Mouse (Mus musculus) large intestine, adult 2 months (tissue): ENCODE measurements around the gene Jakmip3. TPM values are rescaled to one million over a fixed set of nuclear protein-coding genes. Genes with fewer than 3 reads are reported as not detected.

Source experiments
- DNase-seq: peaks from one replicate; pipeline ENCODE4 v3.0.0-alpha.2; 2012; ENCODE audit warnings: low read depth, low spot score
- WGBS: fragments of 180-500 bp; shearing (Covaris S2); methylation state at CpG from one replicate; pipeline ENCODE4 v1.1.7; 2018; 5-methylcytosine and 5-hydroxymethylcytosine counted together
- polyA plus RNA-seq: library from polyadenylated mRNA; depleted of rRNA; stranded (reverse); fragments of >200 nt; gene quantifications from 2 replicates; pipeline ENCODE4 v1.2.3, GENCODE M21; 2012

Jakmip3 gene
- polyA plus RNA-seq, 1 experiment = 0.11 TPM

DNA sequence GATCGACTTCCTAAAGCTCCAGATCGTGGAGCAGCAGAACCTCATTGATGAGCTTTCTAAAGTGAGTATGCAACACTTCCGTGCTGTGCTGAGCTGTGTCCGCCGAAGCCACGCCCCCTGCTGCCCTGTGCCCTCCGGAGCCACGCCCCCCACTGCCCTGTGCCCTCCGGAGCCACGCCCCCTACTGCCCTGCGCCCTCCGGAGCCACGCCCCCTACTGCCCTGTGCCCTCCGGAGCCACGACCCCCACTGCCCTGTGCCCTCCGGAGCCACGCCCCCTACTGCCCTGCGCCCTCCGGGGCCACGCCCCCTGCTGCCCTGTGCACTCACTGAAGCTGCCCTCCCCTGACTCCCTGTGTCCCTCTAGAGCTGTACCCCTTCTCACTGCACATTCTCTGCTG lies 80.4 kb downstream of the Jakmip3 start:
- no peak for DNase-seq

DNA sequence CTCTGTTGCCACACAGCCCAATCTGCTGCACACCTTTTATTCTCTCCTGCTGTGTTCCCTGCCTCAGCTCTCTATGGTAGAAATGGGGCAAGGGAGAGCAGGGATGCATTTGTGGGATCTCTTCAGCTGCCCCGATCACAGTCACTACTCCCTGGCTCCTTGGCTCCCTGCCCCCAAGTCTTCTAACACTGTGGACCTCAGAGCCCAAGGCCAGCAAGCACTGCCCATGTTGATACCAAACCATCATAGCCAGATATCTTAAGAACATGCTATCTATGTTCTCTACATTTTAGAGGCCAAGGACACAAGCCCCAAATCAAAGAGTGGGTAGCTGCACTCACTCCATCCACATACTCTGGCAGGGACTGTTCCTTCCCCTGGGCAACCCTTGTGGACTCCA lies 80.8 kb downstream of the Jakmip3 start:
- no peak for DNase-seq
- 57% methylated on average over 1 of the region's 1 CpGs for WGBS

More for the DNA sequence above, 80.4 kb downstream of the Jakmip3 start:
- 16% methylated on average over 20 of the region's 20 CpGs for WGBS

DNA sequence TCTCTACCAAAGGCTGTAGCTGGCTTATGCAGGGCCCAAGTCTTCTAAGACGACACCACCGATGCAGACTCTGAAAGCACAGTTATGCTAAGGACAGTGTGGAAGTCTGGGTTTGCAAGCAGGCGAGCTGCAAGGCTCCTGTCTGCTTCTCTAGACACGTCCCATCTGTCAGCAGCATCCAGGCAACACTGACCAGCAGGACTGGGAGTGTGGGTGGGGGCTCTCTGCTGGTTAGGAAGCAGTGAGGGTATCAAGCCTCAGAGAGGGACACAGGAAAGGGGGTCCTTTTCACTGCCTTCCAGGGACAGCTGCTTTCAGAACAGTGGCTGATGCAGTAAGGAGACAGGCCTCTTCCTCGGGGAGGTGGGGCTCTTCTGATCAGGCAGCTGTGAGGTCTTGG lies 86.6 kb downstream of the Jakmip3 start:
- WGBS = 51% methylated on average over 5 of the region's 5 CpGs
- no peak for DNase-seq

DNA sequence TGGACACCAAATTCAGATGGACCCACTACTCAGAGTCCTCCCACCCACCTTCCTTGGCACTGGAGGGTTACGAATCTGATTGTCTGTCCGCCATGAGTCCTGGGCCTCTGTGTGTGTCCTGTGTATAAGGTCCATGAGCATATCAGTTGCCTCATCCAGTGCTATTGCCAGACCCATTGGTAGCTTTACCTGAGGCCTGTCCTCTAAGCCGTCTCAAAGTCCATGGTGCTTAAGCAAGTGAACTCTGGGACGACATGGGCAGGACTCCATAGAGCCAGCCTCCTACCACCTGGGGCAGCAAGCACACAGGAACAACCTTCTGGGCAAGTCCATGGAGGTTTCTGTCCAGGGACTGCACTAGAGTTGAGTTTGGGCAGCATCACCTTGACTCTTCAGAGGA lies 90.7 kb downstream of the Jakmip3 start:
- DNase-seq = no peak
- 78% methylated on average over 4 of the region's 4 CpGs for WGBS

DNA sequence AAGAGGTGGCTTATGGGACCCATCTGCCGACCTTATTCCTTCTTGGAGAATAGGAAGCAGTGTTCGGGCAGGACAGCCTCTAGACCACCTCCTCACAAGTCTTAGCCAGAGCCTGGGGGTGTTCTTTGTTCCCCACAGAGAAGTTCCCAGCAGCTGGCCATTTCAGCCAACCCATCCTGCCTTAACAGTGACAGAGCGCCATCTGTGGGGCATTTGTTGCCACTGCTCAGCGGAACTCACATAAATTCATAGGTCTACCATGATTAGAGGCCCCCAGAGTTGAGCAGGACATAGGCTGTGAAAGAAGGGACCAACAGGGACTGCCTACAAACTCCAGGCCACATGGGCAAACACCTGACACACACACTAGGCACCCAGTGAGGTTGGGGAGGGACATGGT lies 122.9 kb downstream of the Jakmip3 start:
- DNase-seq = no peak
- 54% methylated on average over 4 of the region's 4 CpGs for WGBS

DNA sequence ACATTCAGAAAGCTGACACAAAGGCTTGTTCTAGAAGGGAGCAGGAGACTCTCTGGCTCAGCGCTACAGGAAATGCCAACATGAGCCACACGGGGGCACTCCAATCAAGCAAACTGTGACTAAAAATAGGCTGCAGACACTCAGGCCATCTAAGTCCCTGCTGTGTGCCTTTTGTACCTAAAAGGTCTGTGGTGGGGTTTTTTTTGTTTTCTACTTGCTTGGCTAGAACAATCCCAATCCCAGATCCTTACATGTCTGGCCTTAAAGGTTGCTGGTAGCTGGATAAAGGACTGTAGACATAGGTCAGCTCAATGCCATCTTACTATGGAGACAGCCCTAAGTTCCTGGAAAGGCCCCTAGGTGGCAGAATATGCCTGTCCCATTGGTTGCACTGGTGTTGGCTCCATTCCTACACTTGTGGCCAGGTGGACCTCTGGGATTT lies 127.7 kb downstream of the Jakmip3 start:
- 3% methylated on average over 2 of the region's 2 CpGs for WGBS
- DNase-seq = peak; percentile 6

DNA sequence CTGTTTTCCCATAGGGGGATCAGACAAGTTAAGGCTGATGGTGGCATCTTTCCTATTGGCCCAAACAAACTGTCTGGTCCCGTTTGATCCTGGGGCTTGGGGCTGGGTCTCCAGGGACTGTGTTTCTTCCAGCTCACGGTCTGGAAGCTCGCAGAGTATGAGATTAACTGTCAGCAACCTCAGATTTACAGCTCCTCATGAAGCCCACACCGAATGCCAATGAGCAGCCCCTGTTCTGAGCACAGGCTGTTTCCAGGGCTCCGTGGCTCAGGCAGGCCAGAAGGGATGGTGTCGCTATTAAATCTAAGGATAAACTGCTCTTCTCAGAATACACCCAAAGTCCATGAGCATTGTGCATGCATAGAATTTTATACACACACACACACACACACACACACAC lies 133.7 kb downstream of the Jakmip3 start:
- WGBS = 50% methylated on average over 6 of the region's 6 CpGs
- DNase-seq = no peak

DNA sequence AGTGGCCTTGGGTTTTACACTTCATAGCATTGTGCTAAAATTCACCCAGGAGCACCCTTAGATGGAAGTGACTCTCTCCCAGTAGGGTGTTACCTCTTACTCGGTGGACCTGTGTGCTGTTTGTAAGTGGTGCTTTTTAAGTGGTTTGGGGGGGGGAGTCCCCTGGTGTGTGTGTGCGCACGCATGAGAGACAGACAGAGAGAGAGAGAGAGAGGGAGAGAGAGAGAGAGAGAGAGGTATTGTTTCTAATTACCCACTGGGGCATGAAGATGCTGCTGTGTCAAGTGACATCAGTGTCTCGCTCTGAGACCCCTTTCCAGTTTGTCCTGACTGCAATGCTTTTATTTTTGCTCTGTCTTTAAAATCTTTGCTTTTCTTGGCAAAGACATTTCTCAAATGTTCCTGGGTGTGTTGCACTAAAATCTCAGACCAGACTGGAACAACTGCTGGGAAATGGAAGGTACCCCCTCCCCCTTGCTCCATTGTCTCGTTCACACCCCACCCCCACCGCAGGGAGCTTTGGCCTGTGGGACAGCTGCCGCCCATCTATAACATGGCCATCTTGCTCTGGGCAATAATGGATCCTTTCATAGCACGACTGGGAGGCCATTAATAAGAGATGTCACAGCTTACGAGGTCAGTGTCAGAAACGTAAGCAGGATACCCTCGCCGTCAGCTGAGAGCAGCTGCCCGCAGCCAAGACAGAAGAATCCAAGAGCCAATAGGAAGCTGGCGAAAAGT lies 134.7 kb downstream of the Jakmip3 start:
- 61% methylated on average over 14 of the region's 14 CpGs for WGBS
- DNase-seq = no peak

DNA sequence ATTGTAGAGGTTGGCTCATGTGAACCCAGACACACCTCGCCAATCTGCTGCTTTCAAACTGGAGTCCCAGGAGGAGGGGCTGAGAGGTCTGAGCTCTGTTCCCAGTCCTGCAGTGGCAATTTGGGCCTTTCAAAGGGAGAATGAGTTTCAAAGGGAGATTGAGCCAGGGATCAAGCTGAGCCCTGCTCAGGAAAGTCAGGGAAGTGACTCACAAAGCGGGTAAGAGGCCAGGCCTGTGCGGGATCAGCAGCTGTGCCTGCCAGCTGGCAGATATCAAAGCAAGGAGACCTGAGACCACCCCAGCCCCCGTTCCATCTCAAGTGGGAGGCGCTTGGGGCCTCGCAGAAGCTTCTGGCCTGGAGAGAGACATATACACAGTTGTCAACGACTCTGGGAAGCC lies 136.8 kb downstream of the Jakmip3 start:
- 38% methylated on average over 7 of the region's 7 CpGs for WGBS

DNA sequence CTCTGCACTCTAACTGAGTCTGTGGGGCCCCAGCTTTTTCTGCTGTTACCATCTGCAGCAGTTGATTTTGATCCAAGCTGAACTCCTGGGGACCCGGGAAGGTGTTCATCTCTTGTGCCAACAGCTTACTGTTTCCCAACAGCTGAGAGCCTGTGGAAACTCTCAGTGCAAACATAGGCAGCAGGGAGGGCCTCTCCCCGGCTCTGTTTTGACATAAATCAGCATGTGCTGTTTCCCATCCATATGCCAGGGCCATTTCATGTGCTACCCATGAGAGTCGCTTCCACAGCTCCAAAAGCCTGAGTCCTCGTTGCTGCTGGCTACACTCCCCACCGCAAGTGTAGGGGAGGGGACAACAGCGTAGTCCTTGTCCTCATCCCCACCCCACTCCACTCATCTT lies 137.7 kb downstream of the Jakmip3 start:
- 58% methylated on average over 6 of the region's 6 CpGs for WGBS
- no peak for DNase-seq

More for the DNA sequence above, 136.8 kb downstream of the Jakmip3 start:
- DNase-seq = no peak

DNA sequence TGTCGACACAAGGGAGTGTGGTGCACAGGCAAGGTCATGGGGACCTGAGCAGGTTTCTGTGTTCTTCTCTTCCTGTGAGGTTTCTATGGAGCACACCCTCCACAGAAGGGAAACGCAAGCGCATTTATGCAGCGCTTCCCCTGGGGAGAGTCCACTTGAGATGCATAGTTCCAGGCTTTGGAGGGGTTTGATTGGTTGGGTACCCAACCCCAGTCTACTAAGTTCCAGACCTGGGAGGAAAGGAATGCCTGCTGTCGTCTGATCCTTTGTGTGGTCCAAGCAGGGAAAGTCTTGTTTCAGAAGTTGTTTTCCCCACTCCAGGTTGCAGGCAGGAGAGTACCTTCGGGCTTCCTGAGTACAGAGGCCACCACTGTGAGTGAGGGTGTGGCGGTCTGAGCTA lies 138.6 kb downstream of the Jakmip3 start:
- DNase-seq = no peak
- 72% methylated on average over 7 of the region's 7 CpGs for WGBS

DNA sequence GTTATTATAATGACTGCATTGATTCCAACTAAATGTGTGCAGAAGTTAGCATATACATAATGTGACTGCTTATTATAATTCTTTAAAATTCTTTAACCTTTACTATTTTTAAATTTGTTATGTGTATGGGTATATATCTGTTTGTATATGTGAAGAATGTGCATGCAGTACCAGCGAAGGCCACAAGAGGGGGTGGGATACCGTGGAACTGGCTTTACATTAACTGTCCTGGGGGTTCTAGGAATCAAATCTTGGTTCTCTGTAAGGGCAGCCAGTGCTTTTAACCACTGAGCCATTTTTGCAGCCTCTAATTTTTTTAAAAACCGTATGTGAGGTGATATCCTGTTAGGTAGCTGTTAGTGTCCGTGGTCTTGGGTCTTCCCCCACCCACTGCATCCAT lies 140.2 kb downstream of the Jakmip3 start:
- WGBS = 64% methylated on average over 4 of the region's 4 CpGs
- no peak for DNase-seq

DNA sequence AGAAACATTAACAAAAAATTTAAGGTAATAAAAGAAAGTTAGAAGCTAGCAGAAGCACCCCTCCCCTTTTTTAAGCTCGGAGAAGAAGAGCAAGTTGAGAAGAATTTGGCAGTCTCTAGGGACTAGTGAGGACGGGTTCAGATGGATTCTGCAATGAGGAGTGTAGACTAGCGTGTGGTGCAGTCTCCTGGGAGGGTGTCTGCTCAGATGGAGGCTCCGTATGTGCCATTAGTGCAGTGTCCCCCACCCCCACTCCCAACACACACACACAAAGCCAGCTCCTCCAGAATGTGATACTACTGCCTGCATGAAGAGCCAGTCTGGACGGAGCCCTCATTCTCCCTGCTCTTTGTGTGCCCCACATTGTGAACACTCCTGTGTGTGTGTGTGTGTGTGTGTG lies 140.6 kb downstream of the Jakmip3 start:
- 62% methylated on average over 5 of the region's 5 CpGs for WGBS
- no peak for DNase-seq

DNA sequence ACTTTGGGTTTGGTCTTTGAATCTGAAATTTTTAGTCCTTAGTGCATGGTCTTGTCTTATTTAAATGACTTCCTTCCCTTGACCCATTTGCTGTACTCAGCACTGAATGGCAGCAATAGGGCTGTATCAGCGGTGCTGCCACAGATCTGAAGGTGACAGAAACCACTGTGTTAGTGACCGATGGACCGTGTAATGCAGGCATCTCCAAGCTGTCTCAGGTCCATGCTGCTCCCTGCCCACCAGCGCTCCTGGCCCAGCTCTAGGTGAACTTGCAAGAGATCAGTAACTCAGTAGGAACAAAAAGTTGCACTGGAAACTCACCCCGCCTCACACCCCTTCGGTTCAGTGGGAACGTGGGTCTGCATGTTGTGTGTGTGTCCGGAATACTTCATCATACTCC lies 141.8 kb downstream of the Jakmip3 start:
- 76% methylated on average over 8 of the region's 8 CpGs for whole genome bisulfite sequencing
- no peak for DNase-seq

DNA sequence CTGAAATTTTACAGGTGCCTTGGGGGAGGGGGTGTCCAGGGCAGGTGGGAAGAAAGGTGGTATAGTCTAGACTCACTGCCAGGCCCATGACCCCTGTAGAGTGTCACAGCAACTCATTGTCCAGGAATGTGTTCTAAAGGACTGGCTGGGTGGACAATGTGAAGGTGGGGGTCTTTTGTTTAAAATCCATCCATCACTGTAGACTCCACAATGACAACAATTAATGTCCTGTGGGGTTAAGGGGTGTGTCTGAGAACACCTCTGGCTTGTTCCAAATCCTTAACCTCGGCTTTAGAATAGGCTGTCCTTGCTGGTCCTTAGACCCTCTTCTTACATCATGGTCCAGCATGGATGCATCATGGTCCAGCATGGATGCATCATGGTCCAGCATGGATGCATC lies 143.8 kb downstream of the Jakmip3 start:
- WGBS = 64% methylated on average over 1 of the region's 1 CpGs
- DNase-seq = no peak

DNA sequence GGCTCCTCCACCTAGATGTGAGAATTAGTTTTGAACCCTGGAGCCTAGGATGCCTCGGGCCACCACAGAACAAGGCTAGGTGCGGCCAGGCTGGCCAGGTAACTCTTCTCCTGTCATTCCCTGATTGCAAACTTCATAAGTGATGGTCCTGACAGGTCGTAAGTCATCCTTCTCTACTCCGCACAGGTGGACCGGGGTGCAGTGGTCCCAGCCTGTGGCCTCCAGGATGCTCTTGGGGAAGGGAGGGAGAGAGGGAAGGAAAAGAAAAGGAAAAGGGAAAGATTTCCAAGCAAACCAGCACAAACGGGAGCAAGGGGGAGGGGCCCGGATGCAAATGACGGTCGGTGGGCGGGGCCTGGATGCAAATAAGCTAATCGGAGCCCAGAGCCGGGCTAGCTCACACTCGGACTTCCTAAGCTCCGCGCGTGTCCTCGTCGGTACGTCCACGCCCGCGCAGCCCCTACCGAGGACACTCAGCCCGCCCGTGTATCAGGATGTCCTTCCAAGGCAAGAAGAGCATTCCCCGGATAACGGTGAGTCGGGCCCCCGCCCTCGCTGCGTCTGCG lies 145.2 kb downstream of the Jakmip3 start, which contains the start of gene Dpysl4:
TSS of gene Dpysl4 (plus strand) at position 373 of the 566 bp plus-strand sequence.
- 8% methylated on average over 32 of the region's 32 CpGs for WGBS
- no peak for DNase-seq

DNA sequence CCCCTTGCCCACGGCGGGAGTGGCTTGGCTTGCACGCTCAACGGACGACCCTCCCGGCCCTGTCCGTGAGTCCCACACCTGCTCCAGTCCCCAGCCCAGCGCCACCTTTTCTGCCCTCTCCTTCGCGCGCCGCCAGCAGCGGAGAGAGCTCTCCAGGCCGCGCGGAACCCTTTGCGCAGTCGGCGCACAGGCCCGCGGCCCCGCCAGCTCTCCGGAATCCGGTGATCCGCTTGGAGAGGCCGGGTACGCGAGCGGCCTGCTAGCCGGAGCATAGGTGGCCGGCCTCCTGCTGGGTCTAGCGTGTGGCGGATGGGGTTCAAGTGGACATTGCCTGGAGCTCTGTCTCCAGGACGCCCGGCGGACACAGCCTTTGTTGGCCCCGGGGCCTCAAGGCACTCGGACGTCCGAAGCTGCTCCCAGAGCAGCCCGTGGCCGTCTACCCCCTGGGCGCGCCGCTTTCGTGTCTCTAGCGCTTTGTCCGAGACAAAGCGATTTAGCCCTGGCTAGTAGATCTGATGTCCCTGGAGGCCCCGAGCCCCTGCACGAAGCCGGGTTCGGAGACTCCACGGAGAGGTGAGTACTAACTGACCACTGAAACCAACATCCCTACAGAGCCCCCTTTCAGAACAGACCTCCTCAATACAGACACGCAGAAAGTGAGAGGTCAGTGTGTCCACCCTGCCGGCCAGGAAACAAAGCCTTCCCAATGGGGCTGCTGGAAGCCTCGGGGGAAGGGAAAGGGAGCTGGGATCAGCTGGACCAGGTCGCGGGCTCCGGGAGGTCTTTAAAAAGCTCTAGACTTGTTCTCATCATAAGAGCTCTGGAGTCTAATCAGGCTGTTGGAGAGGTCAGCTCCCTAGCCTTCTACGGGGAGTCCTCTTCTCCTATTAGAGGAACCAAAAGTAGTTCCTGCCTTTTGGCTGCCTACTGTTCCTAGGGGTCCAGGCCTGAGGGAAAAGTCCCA lies 145.9 kb downstream of the Jakmip3 start:
- WGBS = 5% methylated on average over 61 of the region's 61 CpGs
- no peak for DNase-seq

DNA sequence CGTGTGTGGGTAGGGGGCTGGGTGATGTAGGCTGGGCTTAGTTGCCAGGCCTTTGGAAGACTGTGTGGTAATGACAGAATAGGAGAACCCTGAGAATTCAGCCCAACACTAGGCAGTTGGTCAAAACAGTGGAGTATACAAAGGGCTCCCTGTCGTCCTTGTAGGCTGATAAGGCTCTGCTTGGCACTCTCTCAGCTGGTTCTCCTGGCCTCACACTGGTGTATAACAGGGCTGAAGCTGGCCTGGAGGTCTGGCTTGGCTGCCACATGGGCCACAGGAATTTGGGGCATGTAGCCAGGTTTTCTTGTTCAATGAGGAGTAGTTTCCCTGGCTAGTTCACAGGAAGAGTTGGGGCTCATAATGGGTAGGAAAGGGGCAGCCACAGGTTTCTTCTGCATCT lies 147.3 kb downstream of the Jakmip3 start:
- DNase-seq = no peak
- 62% methylated on average over 2 of the region's 2 CpGs for WGBS

DNA sequence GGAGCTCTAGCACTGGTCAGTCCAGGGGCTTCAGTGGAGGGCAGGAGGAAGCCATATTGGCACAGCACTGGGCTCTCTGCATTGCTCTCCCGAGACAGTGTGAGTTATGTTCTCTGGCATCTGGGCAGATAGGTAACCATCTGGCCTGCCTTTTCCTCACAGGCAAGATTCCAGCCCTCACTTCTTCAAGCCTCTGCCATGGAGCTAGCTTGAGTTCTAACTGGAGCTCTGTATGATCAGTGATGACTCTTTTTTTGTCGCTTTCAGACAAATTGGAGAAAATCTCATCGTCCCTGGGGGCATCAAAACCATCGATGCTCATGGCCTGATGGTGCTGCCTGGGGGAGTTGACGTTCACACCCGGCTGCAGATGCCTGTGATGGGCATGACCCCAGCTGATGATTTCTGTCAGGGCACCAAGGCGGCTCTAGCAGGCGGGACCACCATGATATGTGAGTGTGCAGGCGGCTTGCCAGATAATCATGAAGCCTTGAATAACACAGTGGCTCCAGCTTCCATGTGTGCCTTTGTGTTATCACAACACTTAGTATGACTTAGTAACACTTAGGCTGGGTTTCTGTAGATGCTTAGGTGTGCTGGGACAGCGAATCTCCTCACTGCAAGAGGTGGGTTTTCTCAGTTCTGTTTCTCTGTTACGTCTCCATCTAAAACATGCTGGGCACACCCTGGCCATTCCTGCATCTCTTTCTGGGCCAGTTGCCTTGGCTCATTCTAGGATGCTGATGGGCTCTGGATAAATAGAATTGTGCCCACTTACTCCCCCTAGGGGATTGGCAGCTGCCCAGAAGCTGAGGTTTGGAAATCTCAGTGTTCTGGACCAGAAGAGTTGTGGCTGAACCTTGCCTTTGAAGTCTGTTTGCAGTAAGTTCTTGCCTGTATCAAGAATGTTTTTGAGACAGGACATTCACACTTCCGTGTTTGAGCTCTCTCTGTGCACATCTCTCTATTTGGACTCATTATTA lies 149.7 kb downstream of the Jakmip3 start:
- 83% methylated on average over 12 of the region's 12 CpGs for WGBS
- DNase-seq = no peak
